Mouse (Mus musculus): ENCODE results near the gene Odaph.
"Not testable (repeated sequence)": the region's sequence is repeated elsewhere in the genome, so short reads cannot be mapped to it uniquely, and the experiment has no call there.

Odaph gene

DNA sequence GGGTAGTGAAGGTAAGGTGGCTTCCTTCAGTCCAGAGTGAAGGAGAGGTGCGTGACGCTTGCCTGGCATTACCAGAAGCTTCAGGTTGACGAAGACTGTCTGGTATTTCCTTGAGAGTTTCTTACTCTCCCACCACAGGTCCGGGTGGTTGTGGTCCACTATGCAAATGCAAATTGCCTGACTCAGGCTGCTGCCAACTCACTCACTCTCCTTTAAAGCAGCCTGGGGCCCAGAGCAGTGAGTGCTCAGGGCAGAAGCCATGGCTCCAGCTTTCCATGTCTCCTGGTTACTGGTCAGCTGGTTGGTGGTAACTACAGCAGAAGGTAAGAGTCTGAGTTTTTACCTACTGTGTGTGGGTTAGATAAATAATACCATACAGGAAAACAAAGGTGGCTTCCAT is at the start of gene Odaph:
Gene Odaph (plus strand): TSS at position 240 of the 400 bp plus-strand sequence.
- DNase-seq (ENCODE audit: low read depth, low spot score), result no peak

DNA sequence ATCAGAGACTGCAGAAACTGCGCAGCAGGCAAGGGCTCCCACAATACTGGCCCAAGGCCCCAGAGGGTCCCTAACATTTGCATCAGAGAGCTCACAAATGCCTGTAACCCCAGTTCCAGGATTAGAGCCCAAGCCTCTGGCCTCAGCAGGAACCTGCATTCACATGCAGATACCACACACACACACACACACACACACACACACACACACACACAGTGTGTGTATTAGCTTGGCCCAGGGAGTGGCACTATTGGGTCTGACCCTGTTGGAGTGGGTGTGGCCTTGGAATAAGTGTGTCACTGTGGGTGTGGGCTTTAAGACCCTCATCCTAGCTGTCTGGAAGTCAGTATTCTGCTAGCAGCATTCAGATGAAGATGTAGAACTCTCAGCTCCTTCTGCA is 41.7 kb upstream of the Odaph start:
- DNase-seq (ENCODE audit: low read depth, low spot score), result not testable (repeated sequence)

DNA sequence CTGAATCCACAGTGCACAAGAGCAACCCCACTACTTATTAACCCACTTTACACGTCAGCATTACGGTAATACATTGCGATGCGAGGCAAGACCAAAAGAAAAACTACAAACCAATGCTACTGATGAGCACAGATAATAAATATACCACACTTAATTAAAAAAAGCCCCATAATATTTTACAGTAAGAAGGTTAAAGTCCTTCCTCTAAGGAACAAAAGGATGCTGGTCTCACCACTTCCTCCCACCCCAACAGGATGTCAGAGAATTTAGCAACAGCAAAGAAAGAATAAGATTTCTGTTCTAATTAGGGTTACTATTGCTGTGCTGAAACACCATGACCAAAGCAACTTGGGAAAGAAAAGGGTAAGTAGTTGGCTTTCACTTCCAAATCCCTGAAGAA is 40.3 kb upstream of the Odaph start:
- no peak for DNase-seq (ENCODE audit: low read depth, low spot score)

DNA sequence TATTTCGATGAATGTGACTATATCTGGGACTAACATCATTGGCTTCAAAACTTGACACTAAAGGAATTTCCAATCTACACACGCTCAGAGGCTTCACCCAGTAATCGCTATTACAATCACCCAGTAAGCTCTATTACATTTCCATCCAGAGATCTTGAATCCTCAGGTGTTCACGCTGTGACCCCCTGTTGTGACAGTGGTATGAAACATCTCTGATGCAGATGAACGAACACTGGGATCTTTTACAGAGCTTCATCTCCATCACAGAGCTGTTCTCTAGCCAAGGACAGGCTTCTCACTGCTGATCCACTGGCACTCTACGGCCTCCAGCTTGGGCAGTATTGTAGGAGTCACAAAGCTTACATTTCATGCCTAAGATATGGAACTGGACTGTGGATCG is 37.8 kb upstream of the Odaph start:
- no peak for DNase-seq (ENCODE audit: low read depth, low spot score)

DNA sequence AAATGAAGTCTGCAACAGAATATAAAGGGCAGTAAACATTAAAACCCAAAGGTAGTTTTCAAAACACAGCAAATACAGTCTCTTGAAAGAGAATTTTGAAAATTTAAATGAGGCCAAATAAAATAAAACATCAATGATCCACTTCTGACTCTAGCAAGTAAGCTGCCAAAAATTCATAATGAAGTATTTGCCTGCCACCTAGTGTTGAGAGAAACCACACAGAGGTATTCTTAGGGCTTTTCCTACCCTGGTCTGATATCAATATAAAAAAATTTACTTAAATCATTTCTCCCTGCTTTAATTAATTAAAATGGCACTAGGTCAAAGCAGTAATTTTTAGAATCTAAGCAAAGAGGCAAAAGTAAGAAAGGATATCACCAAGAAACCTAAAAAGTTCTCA is 35.9 kb upstream of the Odaph start:
- no peak for DNase-seq (ENCODE audit: low read depth, low spot score)

DNA sequence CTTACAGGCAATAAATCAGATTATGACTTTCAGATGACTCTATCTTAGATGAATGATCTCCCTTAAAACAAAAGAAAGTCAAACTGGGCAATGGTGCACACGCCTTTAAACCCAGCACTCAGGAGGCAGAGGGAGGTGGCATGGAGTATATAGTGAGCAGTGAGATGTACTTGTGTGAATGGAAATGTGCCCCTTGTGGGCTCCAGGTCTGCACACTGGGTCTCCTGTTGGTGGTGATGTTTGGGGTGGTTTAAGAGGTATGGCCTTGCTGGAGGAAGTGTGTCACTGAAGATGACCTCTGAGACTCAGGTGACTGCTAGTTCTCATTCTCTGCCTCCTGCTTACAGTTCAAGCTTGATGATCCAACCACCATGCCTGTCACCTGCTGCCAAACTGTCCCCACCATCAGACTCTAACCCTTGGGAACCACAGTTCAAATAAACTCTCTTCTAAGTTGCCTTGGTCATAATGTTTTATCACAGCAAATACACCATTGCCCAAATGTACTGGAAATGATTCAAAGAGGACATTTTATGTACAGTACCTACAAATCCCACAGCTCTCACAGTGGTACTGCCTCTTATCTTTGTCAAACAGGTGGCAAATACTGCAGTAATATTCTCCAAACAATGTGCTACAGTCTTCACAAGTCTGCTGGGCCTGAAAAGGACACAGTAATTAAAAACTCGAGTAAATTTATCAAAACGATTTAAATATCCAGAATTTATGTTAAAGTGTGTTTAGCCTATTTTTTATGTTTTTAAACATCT is 30.1 kb upstream of the Odaph start:
- DNase-seq (ENCODE audit: low read depth, low spot score), result no peak

GRCm38 (mm10) chr5:91959096-91959495 is 28.2 kb upstream of the Odaph start:
- DNase-seq (ENCODE audit: low read depth, low spot score), result no peak

- no peak for DNase-seq (ENCODE audit: low read depth, low spot score)
Observed at GRCm38 (mm10) chr5:91959986-91960385, 27.3 kb upstream of the Odaph start.

DNA sequence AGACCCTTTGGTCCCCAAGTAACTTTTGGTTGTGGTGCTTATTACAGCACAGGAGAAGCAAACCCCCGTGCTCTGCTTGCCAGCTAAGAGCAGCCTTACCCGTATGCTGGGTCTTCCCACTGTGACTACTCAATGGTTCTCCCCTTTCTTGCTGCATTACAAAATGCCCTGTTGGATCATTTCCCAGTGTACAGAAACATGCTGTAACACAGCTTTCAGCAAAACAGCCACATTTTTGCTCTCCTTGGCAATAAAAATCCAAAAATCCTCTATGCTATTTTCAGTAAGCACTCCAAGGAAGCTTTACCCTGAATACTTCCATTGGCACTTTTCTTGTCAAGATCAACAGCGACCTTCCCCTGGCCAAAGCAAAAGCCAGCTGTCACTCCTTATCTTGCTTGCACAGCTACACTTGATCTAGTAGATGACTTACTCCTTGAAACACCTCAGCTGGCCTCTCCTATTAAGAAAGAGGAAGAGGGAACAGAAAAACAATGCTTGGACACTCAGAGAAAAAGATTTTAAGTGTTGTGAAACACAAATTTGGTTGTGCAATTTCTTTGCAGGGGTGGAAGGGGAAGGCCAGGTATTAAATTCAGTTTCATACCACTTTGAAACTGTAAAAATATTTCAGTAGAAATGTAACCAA is 26.5 kb upstream of the Odaph start:
- no peak for DNase-seq (ENCODE audit: low read depth, low spot score)

GRCm38 (mm10) chr5:91961370-91961769 is 25.9 kb upstream of the Odaph start:
- no peak for DNase-seq (ENCODE audit: low read depth, low spot score)

DNA sequence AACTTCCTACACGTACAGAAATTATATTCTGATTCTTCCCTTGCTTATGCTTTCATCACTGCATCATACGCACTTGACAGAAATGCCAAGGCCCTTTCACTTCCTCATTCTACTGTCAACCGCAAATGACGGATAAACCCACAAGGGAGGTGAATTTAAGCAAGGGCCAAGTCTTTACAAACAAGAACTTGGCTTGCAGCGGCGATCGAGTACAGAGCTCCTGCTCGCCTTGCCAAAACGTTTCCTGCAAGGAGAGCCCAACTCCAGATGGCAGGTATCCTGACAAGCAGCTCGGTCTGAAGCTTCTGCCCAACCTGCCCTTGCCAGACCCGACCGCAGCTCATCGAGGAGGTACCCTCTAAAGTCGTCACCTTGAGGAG is 25.0 kb upstream of the Odaph start:
- no peak for DNase-seq (ENCODE audit: low read depth, low spot score)

DNA sequence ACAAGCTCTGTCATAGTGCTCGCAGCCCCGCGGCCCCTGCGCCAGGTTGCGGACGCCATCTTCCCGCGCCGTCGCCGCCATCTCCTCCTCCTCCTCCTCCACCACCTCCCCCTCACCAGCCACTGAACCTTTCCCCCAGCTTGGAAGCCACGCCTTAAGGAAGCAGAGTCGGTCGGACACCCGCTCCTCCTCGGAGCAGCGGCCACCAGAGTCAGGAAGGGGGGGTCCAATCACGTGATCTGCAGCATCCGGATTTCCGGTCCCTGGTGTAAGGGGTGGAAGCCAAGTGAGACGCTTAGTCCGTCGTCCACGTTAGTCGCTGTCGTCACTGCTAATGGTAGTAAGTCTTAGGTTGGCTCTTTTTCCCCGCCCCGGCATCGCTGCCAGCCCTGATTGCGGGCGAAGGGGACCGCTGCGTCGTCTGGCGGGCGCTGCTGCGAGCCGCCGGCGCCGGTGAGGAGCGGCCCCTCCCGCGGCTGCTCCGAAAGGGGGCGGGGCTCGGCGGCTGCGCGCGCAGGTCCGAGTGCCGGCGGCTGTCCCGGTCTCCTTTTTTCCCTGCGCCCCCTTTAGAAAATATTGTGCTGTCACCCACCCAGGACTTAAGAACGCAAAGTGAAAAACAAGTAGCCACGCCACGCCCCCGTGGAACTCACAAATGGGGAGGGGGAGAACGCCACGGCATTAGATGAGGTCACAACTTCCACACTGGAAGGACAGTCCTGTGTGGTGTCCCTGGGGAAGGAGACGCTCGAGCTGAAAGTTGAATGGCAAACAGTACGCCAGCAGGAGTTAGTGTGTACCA is 24.4 kb upstream of the Odaph start, which contains the start of gene Rchy1:
Gene Rchy1 (minus strand): TSS at position 430 of the 802 bp plus-strand sequence.
- peak; percentile 95 for DNase-seq (ENCODE audit: low read depth, low spot score)

DNA sequence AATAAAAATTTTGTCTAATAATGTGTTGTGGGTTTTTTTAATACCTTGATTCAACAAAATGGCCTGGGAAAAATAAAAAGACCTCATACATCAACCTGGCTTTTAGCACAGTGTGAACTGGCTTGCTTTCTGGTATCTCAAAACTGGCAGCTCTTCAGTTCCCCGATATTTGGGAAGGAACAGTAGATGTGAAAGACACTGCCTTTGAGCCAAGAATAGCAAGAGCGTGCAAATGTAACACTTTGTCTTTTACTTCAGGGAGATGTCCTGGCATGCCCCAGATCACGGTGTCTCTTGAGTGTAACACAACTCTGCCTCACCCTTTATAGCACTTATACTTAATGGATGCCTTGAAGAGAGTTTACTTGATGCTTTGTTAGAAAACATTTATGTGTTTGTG is 15.2 kb upstream of the Odaph start:
- no peak for DNase-seq (ENCODE audit: low read depth, low spot score)

DNA sequence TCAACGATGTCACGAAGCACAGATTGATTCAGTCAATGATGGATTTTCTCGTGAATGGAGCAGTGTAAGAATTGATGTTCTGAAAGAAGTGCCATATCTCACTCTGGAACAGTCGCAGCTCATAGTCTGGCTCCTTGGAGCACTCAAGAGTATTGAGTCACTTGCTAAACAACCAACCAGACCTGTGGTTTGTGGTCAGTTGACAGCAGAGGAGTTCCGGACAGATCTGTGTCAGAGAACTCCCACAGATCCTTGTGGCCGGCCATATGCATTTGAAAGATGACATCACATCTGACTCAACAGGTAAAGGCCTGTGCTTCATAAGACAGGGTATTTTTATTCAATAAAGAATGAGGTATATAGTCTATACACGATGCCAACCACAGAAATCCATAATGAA is 13.3 kb upstream of the Odaph start:
- no peak for DNase-seq (ENCODE audit: low read depth, low spot score)

- DNase-seq (ENCODE audit: low read depth, low spot score), result no peak
Observed at GRCm38 (mm10) chr5:91975758-91976157, 11.5 kb upstream of the Odaph start.

GRCm38 (mm10) chr5:91976566-91977396 is 10.5 kb upstream of the Odaph start:
- no peak for DNase-seq (ENCODE audit: low read depth, low spot score)

GRCm38 (mm10) chr5:91977397-91977770 is 9.9 kb upstream of the Odaph start:
- no peak for DNase-seq (ENCODE audit: low read depth, low spot score)

GRCm38 (mm10) chr5:91981176-91981840 is 6.0 kb upstream of the Odaph start:
- no peak for DNase-seq (ENCODE audit: low read depth, low spot score)

GRCm38 (mm10) chr5:91983490-91983889 is 3.8 kb upstream of the Odaph start:
- DNase-seq (ENCODE audit: low read depth, low spot score), result no peak

GRCm38 (mm10) chr5:91985721-91986120 is 1.6 kb upstream of the Odaph start:
- no peak for DNase-seq (ENCODE audit: low read depth, low spot score)

GRCm38 (mm10) chr5:91987799-91988198 is 524 bp downstream of the Odaph start:
- no peak for DNase-seq (ENCODE audit: low read depth, low spot score)
